Mouse (Mus musculus) C2C12 (cell line): ENCODE data around the gene Arfgap1.

ENCODE experiments used
- CEBPB ChIP-seq: IDR thresholded peaks from one replicate; pipeline ENCODE4 v1.6.1; 2011; ENCODE audit warnings: low read depth, mild to moderate bottlenecking, control low read depth, moderate library complexity
- CTCF ChIP-seq: IDR thresholded peaks from one replicate; pipeline ENCODE4 v1.5.1; 2011; ENCODE audit not compliant: control insufficient read depth, insufficient read depth, insufficient read length
- USF1 ChIP-seq: IDR thresholded peaks from one replicate; pipeline ENCODE4 v1.6.1; 2011; ENCODE audit warnings: low read depth, mild to moderate bottlenecking, control low read depth, moderate library complexity

GRCm38 (mm10) chr2:180963956-180964355 is 3.1 kb upstream of the Arfgap1 start:
- TF ChIP-seq CTCF, result peak; percentile 50
- no peak for TF ChIP-seq CEBPB
- TF ChIP-seq USF1, result no peak
